Mouse (Mus musculus) left cerebral cortex, postnatal 14 days (tissue): ENCODE measurements at regions not wholly inside any gene's neighbourhood (a gene's known extent, or its start where the extent isn't known, plus 50 kb on each side); places are given as distances from the start of the nearest gene placed in this dataset.
A peak's percentile ranks its signal among the peaks of the same experiment; 100 is the strongest.

Experiments used
- DNase-seq, 2 experiments: peaks; one replicate each; pipeline ENCODE4 v3.0.0; 2021 to 2022; ENCODE audit warnings: low spot score in 2 of 2, mixed read lengths in 1 of 2
- intact Hi-C: fragments of 180-260 bp; cut with DNase I; formaldehyde crosslinking; loops from one replicate; pipeline ENCODE4 v1.15.1; 2025

DNA sequence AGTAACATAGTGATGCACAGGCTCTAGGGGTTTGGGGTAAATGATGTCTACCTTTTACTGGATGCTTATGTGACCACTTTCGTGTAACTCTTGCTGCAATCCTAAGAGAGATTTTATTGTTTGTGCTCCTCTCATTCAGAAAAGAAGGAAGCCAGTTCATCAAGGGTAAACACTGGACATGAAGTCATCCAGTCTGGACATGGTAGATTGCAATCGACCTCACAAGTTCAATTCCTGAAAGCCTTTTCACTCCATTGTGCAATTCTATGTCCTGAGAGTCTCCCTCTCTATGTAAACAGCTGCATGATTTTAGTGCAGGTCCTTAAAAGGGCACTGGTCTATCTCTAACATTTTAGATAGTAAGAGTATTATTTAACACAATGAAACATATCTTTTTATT, 73.5 kb upstream of the Gm16223 start:
- no peak for DNase-seq
- intact Hi-C loops = loop anchor here (5.0 kb wide), 1 partner anchor 33 kb away; no protein-coding TSS in a partner anchor

DNA sequence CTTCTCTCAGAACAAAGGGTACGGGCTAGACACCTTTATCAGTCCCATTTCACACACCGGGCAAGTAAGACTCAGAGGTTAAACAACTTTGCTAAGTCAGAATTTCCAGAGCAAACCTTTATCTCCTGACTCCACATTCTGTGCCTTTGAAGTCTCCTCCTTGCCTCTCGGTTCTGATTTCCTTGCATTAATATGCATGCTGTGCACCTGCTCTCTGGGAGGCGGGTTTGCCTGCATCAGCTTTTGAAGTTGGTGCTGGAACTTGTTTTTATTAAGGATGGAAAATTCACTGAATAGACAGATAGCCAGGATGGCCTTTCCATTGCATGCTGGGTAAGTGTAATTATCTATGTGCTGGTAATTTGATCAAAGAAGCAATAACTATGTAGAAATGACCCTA, 84.2 kb upstream of the Gm16223 start:
- intact Hi-C loops = no loop called here
- DNase-seq = no peak

DNA sequence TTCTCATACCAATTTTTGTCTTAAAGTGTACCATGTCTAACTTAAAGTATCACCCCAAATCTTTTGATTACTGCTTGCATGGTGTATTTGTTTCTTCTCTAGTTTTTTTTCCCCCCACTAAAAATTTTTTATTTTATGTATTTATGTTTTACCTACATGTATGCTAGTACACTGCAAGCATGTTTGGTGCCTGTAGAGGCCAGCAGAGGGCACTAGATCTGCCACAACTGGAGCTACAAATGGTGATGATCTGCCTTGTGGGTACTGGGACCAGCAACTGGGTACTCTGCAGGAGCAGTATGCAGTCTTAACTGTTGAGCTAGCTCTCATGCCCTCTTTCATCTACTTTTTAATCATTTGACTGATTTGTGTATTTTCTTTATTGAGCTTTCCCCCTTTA, 92.2 kb upstream of the Gm16223 start:
- no peak for DNase-seq
- intact Hi-C loops = no loop called here

DNA sequence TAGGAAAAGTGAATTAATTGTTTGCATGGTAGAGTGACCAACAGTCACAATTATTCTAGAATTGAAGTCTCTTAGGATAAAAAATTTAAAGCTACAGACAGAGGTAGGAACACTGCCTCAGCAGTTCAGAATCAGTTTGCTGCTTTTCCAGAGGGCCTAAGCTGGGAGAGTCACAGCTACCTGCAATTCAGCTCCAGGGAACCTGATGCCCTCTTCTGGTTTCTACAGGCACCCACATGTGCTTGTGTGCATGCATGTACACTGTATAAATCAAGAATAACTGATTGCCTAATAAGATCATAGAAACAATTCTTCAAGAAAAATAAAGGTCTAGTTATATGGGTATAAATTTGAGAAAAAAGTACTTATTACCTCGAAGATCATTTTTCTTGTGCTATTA, 96.6 kb upstream of the Gm16223 start:
- no peak for DNase-seq
- intact Hi-C loops = no loop called here

DNA sequence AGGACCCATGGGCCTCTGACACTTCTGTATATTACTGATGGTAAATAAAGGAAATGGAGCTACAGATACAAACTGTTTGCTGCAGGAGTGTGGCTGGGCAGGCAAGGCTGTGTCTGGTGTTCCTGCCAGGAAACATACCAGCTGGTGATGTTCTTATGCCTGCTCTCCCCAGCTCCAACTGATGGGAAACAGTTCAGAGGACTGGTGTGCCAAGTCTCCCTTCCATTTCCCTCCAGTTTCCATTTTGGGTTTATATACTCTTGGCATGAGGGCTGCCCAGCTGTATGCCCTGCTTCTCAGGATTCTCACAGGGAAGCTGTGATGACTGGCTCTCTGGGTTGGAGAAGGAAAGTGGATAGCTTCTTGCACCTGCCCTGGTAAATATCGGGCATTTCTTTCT, 100.8 kb upstream of the Gm16223 start:
- intact Hi-C loops = no loop called here
- DNase-seq = peak in 1 of 2 experiments; percentile 10

DNA sequence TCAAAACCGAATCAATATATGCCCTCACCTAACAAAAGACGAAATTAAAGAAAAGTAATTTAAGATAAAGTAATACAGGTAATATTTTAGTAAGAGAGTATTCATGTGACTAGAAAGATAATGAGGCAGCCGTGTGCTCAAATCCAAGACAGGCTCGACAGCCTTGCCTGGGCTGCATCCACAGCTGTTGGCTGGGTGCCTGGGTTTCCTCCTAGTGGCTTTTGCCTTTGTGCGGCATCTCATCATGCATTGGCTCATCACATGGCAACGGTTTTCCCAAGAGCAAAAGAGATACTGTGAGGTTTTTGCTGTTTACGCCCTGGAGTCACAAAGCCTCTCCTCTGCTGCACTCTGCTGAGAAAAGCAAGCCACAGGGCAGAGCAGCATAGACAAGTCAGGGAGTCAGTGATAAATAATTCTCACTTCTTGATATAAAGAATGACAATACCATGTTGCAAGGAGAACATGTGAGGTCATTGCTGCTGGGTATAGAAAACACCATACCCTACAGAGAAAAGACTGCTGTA, 103.1 kb upstream of the Bod1l start:
- DNase-seq = peak; percentile 47 to 50

DNA sequence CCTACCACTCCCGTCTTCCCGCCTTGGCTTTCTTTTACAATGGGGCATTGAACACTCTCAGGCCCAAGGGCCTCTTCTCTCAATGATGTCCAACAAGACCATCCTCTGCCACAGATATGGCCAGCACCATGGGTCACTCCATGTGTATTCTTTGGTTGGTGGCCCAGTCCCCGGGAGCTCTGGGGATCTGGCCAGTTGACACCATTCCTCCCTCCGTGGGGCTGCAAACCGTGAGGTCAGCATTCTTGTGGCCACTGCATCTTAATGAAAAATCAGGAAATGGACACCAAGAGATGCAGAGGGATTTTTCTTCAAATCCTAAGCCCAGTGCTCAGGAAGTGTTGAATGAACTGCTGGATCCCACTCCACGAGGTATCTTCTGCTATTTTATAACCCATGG, 99.3 kb upstream of the Bod1l start:
- DNase-seq = no peak
- intact Hi-C loops = no loop called here

More for the DNA sequence above, 103.1 kb upstream of the Bod1l start:
- intact Hi-C loops = no loop called here

DNA sequence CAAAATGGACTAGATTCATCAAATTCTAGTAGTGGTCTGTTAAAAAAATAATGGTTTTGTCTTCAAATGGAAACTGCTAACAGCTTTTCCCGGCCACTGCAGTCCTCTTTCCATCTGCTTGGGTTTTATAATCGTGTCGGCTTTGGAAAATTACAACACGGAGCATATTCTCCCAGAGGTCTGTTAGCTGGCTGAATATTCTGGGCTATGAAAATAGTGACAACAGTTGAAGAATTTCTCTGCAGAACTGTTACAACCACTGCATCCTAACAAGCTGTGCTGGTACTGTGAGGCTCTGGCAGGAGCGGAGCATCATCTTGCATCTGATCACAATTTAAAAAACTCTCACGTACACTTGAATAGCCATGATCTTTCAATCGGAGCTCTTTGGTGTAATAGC, 98.0 kb upstream of the Bod1l start:
- intact Hi-C loops = no loop called here
- DNase-seq = peak; percentile 20 to 34

DNA sequence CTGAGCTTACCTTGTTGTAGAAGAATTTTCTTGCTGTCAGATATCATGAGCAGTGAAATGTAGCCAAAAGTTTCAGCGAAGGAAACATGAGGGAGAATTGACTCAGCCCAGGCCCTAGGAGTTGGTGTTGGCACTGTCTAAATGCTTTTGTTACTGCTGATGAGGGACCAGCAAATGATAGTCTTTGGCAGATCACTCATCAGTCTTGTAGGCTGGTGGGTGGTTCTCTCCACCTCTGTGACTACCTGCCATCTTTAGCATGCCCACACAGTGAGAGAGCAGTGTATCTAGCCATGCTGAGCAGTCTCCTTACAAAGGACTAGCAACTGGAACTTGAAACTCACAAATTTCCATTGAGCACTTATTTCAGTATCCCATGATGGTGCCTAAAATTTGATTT, 97.1 kb upstream of the Bod1l start:
- no peak for DNase-seq
- intact Hi-C loops = no loop called here

DNA sequence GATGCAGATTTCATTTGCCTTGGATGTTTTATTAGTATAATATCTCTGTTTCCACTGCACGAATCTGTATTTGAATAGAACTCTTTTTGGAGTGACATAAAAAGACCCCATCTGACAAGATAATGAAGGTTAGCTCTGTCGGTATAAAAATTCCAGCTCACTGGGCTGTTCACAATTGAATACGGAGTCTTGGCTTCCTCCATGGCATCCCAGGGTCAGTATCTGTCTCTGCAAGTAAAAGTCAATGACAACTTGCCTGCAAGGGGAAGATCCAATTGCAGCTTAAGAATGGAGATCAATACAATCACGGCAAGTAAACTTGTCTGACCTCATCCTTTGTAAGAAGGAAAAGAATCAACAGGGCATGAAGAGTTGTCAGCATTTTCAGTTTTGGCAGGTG, 95.6 kb upstream of the Bod1l start:
- intact Hi-C loops = no loop called here
- DNase-seq = no peak

DNA sequence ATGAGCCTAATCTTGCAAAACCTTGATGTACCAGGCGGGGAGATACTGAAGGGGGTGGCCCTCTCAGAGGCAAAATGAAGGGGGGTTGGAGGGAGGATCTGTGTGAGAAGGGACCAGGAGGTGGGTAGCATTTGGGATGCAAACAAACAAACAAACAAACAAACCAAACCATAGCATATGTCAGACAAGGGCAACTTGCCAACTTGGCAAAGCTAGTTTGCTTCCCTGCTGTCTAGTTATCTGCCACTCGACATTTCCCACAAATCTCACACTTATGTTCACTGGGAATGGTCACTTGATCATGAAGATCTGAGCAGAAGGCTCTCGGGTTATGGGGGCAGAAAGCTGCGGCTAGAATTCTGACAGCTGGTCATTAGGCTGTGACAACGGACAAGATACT, 65.9 kb upstream of the Bod1l start:
- intact Hi-C loops = no loop called here
- DNase-seq = no peak

DNA sequence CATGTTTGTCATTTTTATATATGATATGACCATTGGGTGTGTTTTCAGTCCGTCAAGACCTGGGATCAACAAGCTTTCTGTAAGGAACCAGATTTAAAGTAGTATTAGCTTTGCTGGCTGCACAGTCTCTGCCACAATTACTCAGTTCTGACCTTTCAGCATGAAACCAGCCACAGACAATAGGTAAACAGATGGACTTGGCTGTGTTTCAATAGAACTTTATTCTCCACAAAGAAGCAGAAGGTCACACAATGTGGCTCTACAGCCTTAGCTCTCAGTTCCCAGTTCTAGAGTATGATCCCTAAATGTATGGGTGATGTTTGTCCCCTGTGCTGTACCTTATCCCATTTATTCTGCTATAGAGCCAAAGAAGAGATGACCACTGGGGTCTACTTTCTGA, 63.6 kb upstream of the Bod1l start:
- DNase-seq = no peak
- intact Hi-C loops = no loop called here

DNA sequence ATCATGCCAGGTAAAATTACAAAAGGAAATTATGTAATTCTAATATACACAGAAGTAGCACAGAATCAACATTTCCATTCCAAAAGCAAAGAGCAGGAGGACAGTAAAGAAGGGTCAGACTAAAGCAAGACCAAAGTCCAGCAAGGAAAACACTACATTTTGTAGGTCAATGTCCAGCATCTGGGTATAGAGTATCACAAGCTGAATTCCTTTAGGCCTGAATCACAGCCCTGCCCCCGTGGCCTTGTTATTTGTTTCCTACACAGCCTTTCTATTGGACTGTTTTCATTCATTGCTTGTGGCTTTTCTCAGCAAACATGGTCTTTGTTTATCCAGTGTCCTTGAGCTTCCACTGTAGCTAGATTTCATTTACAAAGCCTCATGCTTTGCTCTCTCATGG, 60.4 kb upstream of the Bod1l start:
- intact Hi-C loops = no loop called here
- DNase-seq = no peak

DNA sequence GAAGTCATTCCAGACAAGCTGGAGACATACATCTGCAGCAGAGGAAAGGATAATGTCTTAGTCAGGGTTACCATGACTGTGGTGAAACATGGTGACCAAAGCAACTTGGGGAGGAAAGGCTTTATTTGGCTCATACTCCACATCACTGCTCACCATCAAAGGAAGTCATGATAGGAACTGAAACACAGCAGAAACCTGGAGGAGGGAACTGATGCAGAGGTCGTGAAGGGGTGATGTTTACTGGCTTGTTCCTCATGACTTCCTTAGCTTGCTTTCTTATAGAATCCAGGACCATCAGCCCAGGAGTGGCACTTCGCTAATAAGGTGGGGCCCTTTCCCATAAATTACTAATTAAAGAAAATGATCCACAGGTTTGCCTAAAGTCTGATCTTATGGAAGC, 55.1 kb upstream of the Bod1l start:
- DNase-seq = no peak
- intact Hi-C loops = no loop called here

DNA sequence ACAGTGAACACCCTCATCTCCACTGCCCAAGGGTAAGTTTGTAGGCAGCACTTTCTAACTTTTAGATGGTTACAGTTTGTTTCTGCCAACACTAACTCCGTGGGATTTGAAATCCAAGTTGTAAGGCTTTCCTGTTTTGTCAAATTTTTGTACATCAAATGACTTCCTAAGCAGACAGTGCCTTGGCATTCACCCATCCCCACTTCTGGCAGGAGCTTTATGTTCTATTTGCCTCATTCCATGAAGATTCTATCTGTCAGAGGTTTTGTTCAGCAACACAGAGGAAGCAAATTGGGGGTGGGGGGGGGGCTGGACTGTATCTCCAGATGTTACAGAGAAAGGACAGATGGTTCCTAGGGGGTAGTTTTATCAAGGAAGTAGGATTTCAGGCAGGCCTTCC, 54.6 kb upstream of the Bod1l start:
- intact Hi-C loops = no loop called here
- peak; percentile 28 to 38 for DNase-seq
